Mouse (Mus musculus) left cerebral cortex, postnatal 36 days (tissue): ENCODE data around the gene Sav1. TPM values are rescaled to one million over a fixed set of nuclear protein-coding genes. Genes with fewer than 3 reads are reported as not detected.

Experiments used
- DNase-seq, 2 experiments: peaks; one replicate each; pipeline ENCODE4 v3.0.0; 2021 to 2022; ENCODE audit warnings: low spot score in 2 of 2, mixed read lengths in 1 of 2
- intact Hi-C: fragments of 180-260 bp; cut with DNase I; formaldehyde crosslinking; loops from one replicate; pipeline ENCODE4 v1.15.1; 2025
- total RNA-seq, 2 experiments: library from RNA; stranded (reverse); gene quantifications; 2 replicates each; pipeline ENCODE4 v1.2.3; 2021

The Sav1 gene
- total RNA-seq, 2 experiments from 2014 or later = 18.8 to 22.2 TPM

GRCm38 (mm10) chr12:69965644-69966043 lies 21.2 kb downstream of the Sav1 start:
- DNase-seq = no peak
- intact Hi-C loops = no loop called here

GRCm38 (mm10) chr12:69963141-69963540 lies 23.7 kb downstream of the Sav1 start:
- intact Hi-C loops = loop anchor here (5.0 kb wide), 1 partner anchor 99 kb away; no protein-coding TSS in a partner anchor

GRCm38 (mm10) chr12:69962468-69962867 lies 24.3 kb downstream of the Sav1 start:
- intact Hi-C loops = loop anchor here (5.0 kb wide), 1 partner anchor 100 kb away; no protein-coding TSS in a partner anchor

More at GRCm38 (mm10) chr12:69963141-69963540, 23.7 kb downstream of the Sav1 start:
- DNase-seq = no peak

GRCm38 (mm10) chr12:69957378-69957777 lies 29.4 kb downstream of the Sav1 start:
- no peak for DNase-seq
- intact Hi-C loops = no loop called here

More at GRCm38 (mm10) chr12:69962468-69962867, 24.3 kb downstream of the Sav1 start:
- peak; percentile 40 to 61 for DNase-seq

GRCm38 (mm10) chr12:69947502-69947901 lies 39.3 kb downstream of the Sav1 start:
- no peak for DNase-seq
- intact Hi-C loops = no loop called here

GRCm38 (mm10) chr12:69945861-69946260 lies 40.9 kb downstream of the Sav1 start:
- DNase-seq = no peak
- intact Hi-C loops = no loop called here

GRCm38 (mm10) chr12:69941655-69942329 lies 45.0 kb downstream of the Sav1 start:
- no peak for DNase-seq
- intact Hi-C loops = no loop called here

GRCm38 (mm10) chr12:69939291-69939690 lies 47.5 kb downstream of the Sav1 start:
- intact Hi-C loops = no loop called here
- DNase-seq = no peak

- intact Hi-C loops = no loop called here
- no peak for DNase-seq
Measured at GRCm38 (mm10) chr12:69937731-69938130, 49.1 kb downstream of the Sav1 start.

GRCm38 (mm10) chr12:69926716-69927115 lies 60.1 kb downstream of the Sav1 start:
- no peak for DNase-seq
- intact Hi-C loops = no loop called here

GRCm38 (mm10) chr12:69924012-69924411 lies 62.8 kb downstream of the Sav1 start:
- no peak for DNase-seq
- intact Hi-C loops = no loop called here

- DNase-seq = no peak
- intact Hi-C loops = no loop called here
Measured at GRCm38 (mm10) chr12:69923603-69924002, 63.2 kb downstream of the Sav1 start.

- no peak for DNase-seq
- intact Hi-C loops = no loop called here
Measured at GRCm38 (mm10) chr12:69923128-69923527, 63.7 kb downstream of the Sav1 start.

GRCm38 (mm10) chr12:69922099-69922498 lies 64.7 kb downstream of the Sav1 start:
- DNase-seq = no peak
- intact Hi-C loops = no loop called here

GRCm38 (mm10) chr12:69917870-69918269 lies 68.9 kb downstream of the Sav1 start:
- intact Hi-C loops = no loop called here
- DNase-seq = no peak

Other genes starting within 250 kb of the Sav1 start
- gene Cdkl1, start 195.7 kb downstream of the Sav1 start, total RNA-seq = 10 to 100 TPM; 26.8 to 37.5 TPM
- 100 to 1,000 TPM; 223 to 259 TPM for gene Atl1, start 94.4 kb downstream of the Sav1 start, total RNA-seq
- 10 to 100 TPM; 32.5 to 47.1 TPM for gene Map4k5, start 93.8 kb downstream of the Sav1 start, total RNA-seq
- gene Nin, start 126.7 kb upstream of the Sav1 start, total RNA-seq = 10 to 100 TPM; 54.4 to 72.2 TPM
- gene Abhd12b, start 167.1 kb upstream of the Sav1 start, total RNA-seq = under 1 TPM; 0.10 to 0.29 TPM
- 1 to 10 TPM; 2.7 to 4.5 TPM for gene Pygl, start 244.5 kb upstream of the Sav1 start, total RNA-seq